Mouse (Mus musculus) MEL (cell line): ENCODE measurements at regions not wholly inside any gene's neighbourhood (a gene's known extent, or its start where the extent isn't known, plus 50 kb on each side); places are given as distances from the start of the nearest gene placed in this dataset.

Experiments used
- CTCF ChIP-seq, 3 experiments: IDR thresholded peaks in 2 of 3; conservative IDR thresholded peaks in 1 of 3; 2 replicates each; pipeline ENCODE4 v1.5.1; 2011 to 2012; ENCODE audit warnings: low read length in 3 of 3, low read depth in 2 of 3, mild to moderate bottlenecking in 2 of 3, improper control_type of control experiment in 1 of 3, inconsistent platforms in 1 of 3, mixed read lengths in 1 of 3, moderate library complexity in 1 of 3; ENCODE audit not compliant: control insufficient read depth in 1 of 3, insufficient read depth in 1 of 3, poor library complexity in 1 of 3, severe bottlenecking in 1 of 3
- POLR2AphosphoS2 ChIP-seq: IDR thresholded peaks from 2 replicates; pipeline ENCODE4 v1.6.1; 2011; ENCODE audit warnings: low read length, improper control_type of control experiment

- TF ChIP-seq CTCF (IDR thresholded peaks at IDR 0.05 in 2 of 3, conservative IDR thresholded peaks at IDR 0.05 in 1 of 3; ENCODE audit: control insufficient read depth in 1 of 3, insufficient read depth in 1 of 3, low read depth in 2 of 3, low read length in 3 of 3, poor library complexity in 1 of 3, severe bottlenecking in 1 of 3) (no peak), POLR2AphosphoS2 (no peak)
These were observed 73.8 kb upstream of the Cpsf6 start for GRCm38 (mm10) chr10:117453406-117454170.
